Mouse (Mus musculus) stomach, embryonic 14.5 days (tissue): Measurements from ENCODE around the gene Hist1h4j. TPM values are rescaled to one million over a fixed set of nuclear protein-coding genes. Genes with fewer than 3 reads are reported as not detected.
"Not testable (repeated sequence)": the region's sequence is repeated elsewhere in the genome, so short reads cannot be mapped to it uniquely, and the experiment has no call there.

ENCODE experiments used
- ATAC-seq: fragments of 200-750 bp; cut with Nextera tagmentation; 2 replicates; pipeline ENCODE4 v1.8.0; 2017; ENCODE audit warnings: low read depth, moderate TSS enrichment; ENCODE audit not compliant: insufficient number of reproducible peaks, insufficient read depth, low FRiP score
- H3K27ac ChIP-seq: fragments of 300-500 bp; sonication (generic); 2 replicates; pipeline ENCODE4 v1.5.1; 2014; ENCODE audit warnings: mild to moderate bottlenecking, low read length, moderate library complexity, mixed read lengths
- H3K27me3 ChIP-seq: fragments of 300-500 bp; sonication (generic); 2 replicates; pipeline ENCODE4 v1.6.1; 2014; ENCODE audit warnings: low read length, control low read depth, mixed read lengths; ENCODE audit not compliant: control insufficient read depth, insufficient read depth
- H3K36me3 ChIP-seq: fragments of 300-500 bp; sonication (generic); 2 replicates; pipeline ENCODE4 v1.6.1; 2014; ENCODE audit warnings: mild to moderate bottlenecking, control low read depth, low read length, moderate library complexity, mixed read lengths; ENCODE audit not compliant: control insufficient read depth, insufficient read depth
- H3K4me1 ChIP-seq: fragments of 300-500 bp; sonication (generic); 2 replicates; pipeline ENCODE4 v1.6.1; 2014; ENCODE audit warnings: low read length, control low read depth, mixed read lengths; ENCODE audit not compliant: control insufficient read depth, insufficient read depth
- H3K4me2 ChIP-seq: fragments of 300-500 bp; sonication (generic); replicated peaks from 2 replicates; pipeline ENCODE4 v1.6.1; 2014; ENCODE audit warnings: low read depth, low read length, control low read depth
- H3K4me3 ChIP-seq: fragments of 300-500 bp; sonication (generic); 2 replicates; pipeline ENCODE4 v1.5.1; 2014; ENCODE audit warnings: low read depth, low read length, control low read depth
- H3K9ac ChIP-seq: fragments of 300-500 bp; sonication (generic); replicated peaks from 2 replicates; pipeline ENCODE4 v1.6.1; 2014; ENCODE audit warnings: low read depth, mild to moderate bottlenecking, control low read depth, low read length, moderate library complexity, mixed read lengths
- H3K9me3 ChIP-seq: fragments of 300-500 bp; sonication (generic); 2 replicates; pipeline ENCODE4 v1.6.1; 2016; ENCODE audit warnings: low read depth, low read length, control low read depth; ENCODE audit not compliant: control insufficient read depth
- WGBS: fragments of 180-500 bp; shearing (Covaris S2); extraction: QIAGEN DNeasy Blood & Tissue Kit; methylation state at CpG from one replicate; pipeline ENCODE4 v1.1.7; 2014; 5-methylcytosine and 5-hydroxymethylcytosine counted together
- polyA plus RNA-seq: library from polyadenylated mRNA; unstranded; fragments of >200 nt; fragmentation: Nextera tagmentation; extraction: Ambion mirVana; gene quantifications from 2 replicates; pipeline ENCODE4 v1.2.1, GENCODE M21; 2014

Gene Hist1h4j
- polyA plus RNA-seq, 1 experiment from 2014 or later: 4.5 TPM

GRCm38 (mm10) chr13:21745006-21745405 is 10.1 kb downstream of the Hist1h4j start:
- H3K4me1 ChIP-seq: peaks cover 3% of the 10 kb centered on the region; the same call in 1 of the 2 replicates
- H3K9ac ChIP-seq: no peak overlapping the region
- no peak overlapping the region for H3K4me3 ChIP-seq
- H3K9me3 ChIP-seq: no peaks in the 10 kb centered on the region
- WGBS: 25% methylated on average over 1 of the region's 1 CpGs
- no peaks in the 10 kb centered on the region for H3K36me3 ChIP-seq
- H3K4me2 ChIP-seq: no peak overlapping the region
- no peaks in the 10 kb centered on the region for H3K27me3 ChIP-seq
- no peak for ATAC-seq
- no peak overlapping the region for H3K27ac ChIP-seq

- WGBS: 4% methylated on average over 5 of the region's 5 CpGs
- Histone ChIP-seq H3K36me3 (no peaks in the 10 kb centered on the region), H3K27ac (peak overlapping the region; percentile 79), H3K4me1 (peaks cover 11% of the 10 kb centered on the region; the same call in 1 of the 2 replicates), H3K4me2 (peak overlapping the region; percentile 57), H3K27me3 (no peaks in the 10 kb centered on the region), H3K9ac (peak overlapping the region; percentile 52), H3K9me3 (no peaks in the 10 kb centered on the region), H3K4me3 (peak overlapping the region; percentile 40)
- no peak for ATAC-seq
Measured at GRCm38 (mm10) chr13:21749387-21750158, 14.7 kb downstream of the Hist1h4j start.

- H3K4me2 ChIP-seq: peak within 1 kb of the TSS; percentile 57
- H3K4me3 ChIP-seq: peak within 1 kb of the TSS; percentile 40
- ATAC-seq: peak; percentile 85
- H3K27ac ChIP-seq: peak within 1 kb of the TSS; percentile 97
- under 1% methylated on average over 40 of the region's 56 CpGs for WGBS
- H3K4me1 ChIP-seq: peaks cover 11% of the 10 kb centered on the region; the same call in 1 of the 2 replicates
- H3K9ac ChIP-seq: peak within 1 kb of the TSS; percentile 52
- not testable (repeated sequence) for H3K27me3 ChIP-seq, H3K36me3 ChIP-seq, H3K9me3 ChIP-seq
Measured at GRCm38 (mm10) chr13:21750159-21751017, 15.5 kb downstream of the Hist1h4j start, which contains the start of gene Hist1h4k. Gene Hist1h4k (minus strand): TSS chr13:21750505.

GRCm38 (mm10) chr13:21751417-21751816 is 16.6 kb downstream of the Hist1h4j start:
- no peak overlapping the region for H3K4me3 ChIP-seq
- H3K4me2 ChIP-seq: no peak overlapping the region
- no peak overlapping the region for H3K9ac ChIP-seq
- H3K36me3 ChIP-seq: no peaks in the 10 kb centered on the region
- peaks cover 11% of the 10 kb centered on the region; the same call in 1 of the 2 replicates for H3K4me1 ChIP-seq
- H3K27me3 ChIP-seq: no peaks in the 10 kb centered on the region
- no peaks in the 10 kb centered on the region for H3K9me3 ChIP-seq
- no peak for ATAC-seq
- peak overlapping the region; percentile 91; the same call in 1 of the 2 replicates for H3K27ac ChIP-seq

- no peaks in the 10 kb centered on the region for H3K36me3 ChIP-seq
- WGBS: 58% methylated on average over 3 of the region's 3 CpGs
- no peak overlapping the region for H3K4me3 ChIP-seq
- no peaks in the 10 kb centered on the region for H3K27me3 ChIP-seq
- H3K9ac ChIP-seq: no peak overlapping the region
- H3K4me2 ChIP-seq: no peak overlapping the region
- no peak for ATAC-seq
- H3K4me1 ChIP-seq: peaks cover 11% of the 10 kb centered on the region; the same call in 1 of the 2 replicates
- H3K27ac ChIP-seq: peak overlapping the region; percentile 91; the same call in 1 of the 2 replicates
- no peaks in the 10 kb centered on the region for H3K9me3 ChIP-seq
Measured at GRCm38 (mm10) chr13:21751827-21752226, 17.0 kb downstream of the Hist1h4j start.

GRCm38 (mm10) chr13:21752356-21752755 is 17.5 kb downstream of the Hist1h4j start:
- Histone ChIP-seq H3K9me3 (no peaks in the 10 kb centered on the region), H3K4me3 (peak overlapping the region; percentile 2; the same call in 1 of the 2 replicates), H3K27ac (peak overlapping the region; percentile 91; the same call in 1 of the 2 replicates), H3K4me2 (peak overlapping the region; percentile 62), H3K9ac (0 out of 2 replicates have a peak overlapping the region, but pooled peaks have one; percentile 10), H3K36me3 (no peaks in the 10 kb centered on the region), H3K27me3 (no peaks in the 10 kb centered on the region), H3K4me1 (peaks cover 11% of the 10 kb centered on the region; the same call in 1 of the 2 replicates)
- ATAC-seq: no peak
- 23% methylated on average over 3 of the region's 3 CpGs for WGBS

GRCm38 (mm10) chr13:21753051-21753523 is 18.2 kb downstream of the Hist1h4j start:
- Histone ChIP-seq H3K27ac (peak overlapping the region; percentile 91), H3K27me3 (no peaks in the 10 kb centered on the region), H3K9ac (peak overlapping the region; percentile 45), H3K4me2 (peak overlapping the region; percentile 62), H3K4me1 (peaks cover 11% of the 10 kb centered on the region; the same call in 1 of the 2 replicates), H3K36me3 (no peaks in the 10 kb centered on the region), H3K4me3 (peak overlapping the region; percentile 45), H3K9me3 (no peaks in the 10 kb centered on the region)
- no peak for ATAC-seq
- whole genome bisulfite sequencing: 3% methylated on average over 6 of the region's 10 CpGs
